Mouse (Mus musculus) kidney, adult 2 months (tissue): ENCODE measurements at regions not wholly inside any gene's neighbourhood (a gene's known extent, or its start where the extent isn't known, plus 50 kb on each side); places are given as distances from the start of the nearest gene placed in this dataset.

ENCODE experiments used
- CTCF ChIP-seq: fragments of 200-500 bp; conservative IDR thresholded peaks from 2 replicates; pipeline ENCODE4 v1.5.1; 2011; ENCODE audit warnings: low read depth, mild to moderate bottlenecking, control low read depth, low read length, moderate library complexity, mixed read lengths; ENCODE audit not compliant: insufficient read depth, insufficient read length
- POLR2A ChIP-seq: fragments of 200-500 bp; IDR thresholded peaks from one replicate; pipeline ENCODE4 v1.6.1; 2011; ENCODE audit warnings: low read depth, low read length, control low read depth

DNA sequence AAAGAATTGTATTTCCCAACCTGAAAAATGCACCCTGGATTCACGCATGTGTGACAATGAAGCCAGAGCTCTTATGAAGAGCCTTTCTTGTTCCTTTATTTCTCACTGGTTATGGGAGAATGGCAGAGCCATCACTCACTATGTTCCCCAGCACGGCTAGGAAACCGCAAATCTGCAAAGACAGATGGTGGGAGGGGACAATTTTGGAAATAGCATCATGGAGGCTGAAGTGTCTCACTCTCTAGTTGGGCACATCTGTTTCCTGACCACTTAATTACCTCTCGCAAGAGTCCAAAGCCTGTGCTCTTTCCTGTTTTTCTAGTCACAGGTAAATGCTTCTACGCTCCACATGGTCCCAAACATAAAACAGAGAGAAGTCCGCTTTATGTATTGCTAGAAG lies 245.6 kb downstream of the Hivep2 start:
- TF ChIP-seq CTCF (no peak), POLR2A (no peak)
